Mouse (Mus musculus) spleen, adult 2 months (tissue): ENCODE measurements around the gene Tbc1d32. TPM values are rescaled to one million over a fixed set of nuclear protein-coding genes. Genes with fewer than 3 reads are reported as not detected.

Source experiments
- DNase-seq, 2 experiments: peaks; one replicate each; pipeline versions ENCODE4 v3.0.0 to v3.0.0-alpha.2; 2012 to 2021; ENCODE audit warnings: low spot score in 2 of 2, low read depth in 1 of 2
- H3K27ac ChIP-seq: fragments of 200-500 bp; 2 replicates; pipeline ENCODE4 v1.5.1; 2012; ENCODE audit warnings: low read length, inconsistent platforms; ENCODE audit not compliant: insufficient read depth
- H3K27me3 ChIP-seq: fragments of 200-500 bp; 2 replicates; pipeline ENCODE4 v1.6.1; 2012; ENCODE audit warnings: mild to moderate bottlenecking, moderate library complexity, low read length, inconsistent platforms; ENCODE audit not compliant: control insufficient read depth, insufficient read depth
- H3K36me3 ChIP-seq: fragments of 200-500 bp; 2 replicates; pipeline ENCODE4 v1.6.1; 2012; ENCODE audit warnings: mild to moderate bottlenecking, low read length, inconsistent platforms; ENCODE audit not compliant: control insufficient read depth, insufficient read depth
- H3K4me1 ChIP-seq: fragments of 200-500 bp; 2 replicates; pipeline ENCODE4 v1.6.1; 2011; ENCODE audit warnings: inconsistent platforms; ENCODE audit not compliant: control insufficient read depth, insufficient read depth, insufficient read length
- H3K4me3 ChIP-seq: fragments of 200-500 bp; 2 replicates; pipeline ENCODE4 v1.5.1; 2011; ENCODE audit warnings: mild to moderate bottlenecking, inconsistent platforms; ENCODE audit not compliant: insufficient read depth, insufficient read length; ENCODE audit errors: extremely low read depth
- CTCF ChIP-seq: fragments of 200-500 bp; IDR thresholded peaks from 2 replicates; pipeline ENCODE4 v1.5.1; 2011; ENCODE audit warnings: mild to moderate bottlenecking, inconsistent platforms; ENCODE audit not compliant: insufficient read depth, insufficient read length, insufficient replicate concordance; ENCODE audit errors: extremely low read depth
- POLR2A ChIP-seq: fragments of 200-500 bp; IDR thresholded peaks from 2 replicates; pipeline ENCODE4 v1.6.1; 2011; ENCODE audit warnings: low read depth, low read length, inconsistent platforms
- WGBS: fragments of 180-500 bp; shearing (Covaris S2); methylation state at CpG from one replicate; pipeline ENCODE4 v1.1.7; 2018; 5-methylcytosine and 5-hydroxymethylcytosine counted together
- polyA plus RNA-seq: library from polyadenylated mRNA; depleted of rRNA; stranded (reverse); fragments of >200 nt; gene quantifications from 2 replicates; pipeline ENCODE4 v1.2.3, GENCODE M21; 2012; rRNA removed

Gene Tbc1d32
- polyA plus RNA-seq, 1 experiment = 0.20 TPM

GRCm38 (mm10) chr10:55979898-55980521 is 248.5 kb downstream of the Tbc1d32 start:
- H3K4me1 ChIP-seq = no peaks in the 10 kb centered on the region
- 39% methylated on average over 2 of the region's 2 CpGs for WGBS
- peak; percentile 0 to 7 for DNase-seq
- H3K27ac ChIP-seq = no peak overlapping the region
- no peak overlapping the region for H3K4me3 ChIP-seq
- TF ChIP-seq CTCF = peak; percentile 11; the same call in 1 of the 2 replicates
- no peak for TF ChIP-seq POLR2A
- H3K36me3 ChIP-seq = no peaks in the 10 kb centered on the region
- H3K27me3 ChIP-seq = no peaks in the 10 kb centered on the region

- Histone ChIP-seq H3K4me3 (no peak overlapping the region), H3K36me3 (no peaks in the 10 kb centered on the region), H3K4me1 (no peaks in the 10 kb centered on the region), H3K27me3 (no peaks in the 10 kb centered on the region), H3K27ac (no peak overlapping the region)
- DNase-seq = no peak
- TF ChIP-seq POLR2A (no peak), CTCF (no peak)
- 76% methylated on average over 7 of the region's 7 CpGs for WGBS
Measured at GRCm38 (mm10) chr10:55978001-55978400, 250.5 kb downstream of the Tbc1d32 start.

Other genes starting within 250 kb of the Tbc1d32 start
- 2.6 and 4.4 TPM in 2 replicates for gene Msl3l2, start 121.8 kb downstream of the Tbc1d32 start, polyA plus RNA-seq
- gene Gja1, start 148.6 kb upstream of the Tbc1d32 start, polyA plus RNA-seq = 6.4 and 6.7 TPM in 2 replicates